Mouse (Mus musculus) ES-E14 (cell line): ENCODE results near the gene Pnrc1. TPM values are rescaled to one million over a fixed set of nuclear protein-coding genes. Genes with fewer than 3 reads are reported as not detected.

ENCODE experiments used
- DNase-seq: peaks from one replicate; pipeline ENCODE4 v3.0.0-alpha.2; 2013; ENCODE audit warnings: low read depth, low spot score
- H3K27ac ChIP-seq: 2 replicates; pipeline ENCODE4 v1.5.1; 2012; ENCODE audit warnings: low read depth, mild to moderate bottlenecking, low read length, moderate library complexity, mixed read lengths; ENCODE audit not compliant: poor library complexity, insufficient read depth, severe bottlenecking
- H3K36me3 ChIP-seq: 2 replicates; pipeline ENCODE4 v1.6.1; 2012; ENCODE audit warnings: mild to moderate bottlenecking, low read length, moderate library complexity, mixed read lengths; ENCODE audit not compliant: control insufficient read depth, poor library complexity, insufficient read depth, severe bottlenecking
- H3K4me1 ChIP-seq, 2 experiments: fragments of 150-350 bp in 1 of 2; sonication (generic) in 1 of 2; 2 replicates each; pipeline ENCODE4 v1.6.1; 2012; ENCODE audit warnings: low read length in 2 of 2, mild to moderate bottlenecking in 1 of 2, mixed read lengths in 1 of 2; ENCODE audit not compliant: control insufficient read depth in 2 of 2, insufficient read depth in 2 of 2, poor library complexity in 1 of 2
- H3K4me3 ChIP-seq, 2 experiments: fragments of 150-350 bp in 1 of 2; sonication (generic) in 1 of 2; 2 replicates each; pipeline ENCODE4 v1.5.1; 2012; ENCODE audit warnings: low read length in 2 of 2, low read depth in 1 of 2, mild to moderate bottlenecking in 1 of 2, mixed read lengths in 1 of 2; ENCODE audit not compliant: insufficient read depth in 1 of 2, poor library complexity in 1 of 2, severe bottlenecking in 1 of 2
- H3K9ac ChIP-seq: 2 replicates; pipeline ENCODE4 v1.6.1; 2012; ENCODE audit warnings: low read depth, mild to moderate bottlenecking, low read length, mixed read lengths; ENCODE audit not compliant: poor library complexity, insufficient read depth, severe bottlenecking
- H3K9me3 ChIP-seq: fragments of 150-350 bp; sonication (generic); 2 replicates; pipeline ENCODE4 v1.6.1; 2012; ENCODE audit warnings: low read depth, mild to moderate bottlenecking, low read length; ENCODE audit not compliant: control insufficient read depth, insufficient read depth
- CHD2 ChIP-seq: IDR thresholded peaks from 2 replicates; pipeline ENCODE4 v1.6.1; 2014; ENCODE audit warnings: mild to moderate bottlenecking, low read depth, low read length, inconsistent platforms
- HCFC1 ChIP-seq: IDR thresholded peaks from 2 replicates; pipeline ENCODE4 v1.6.1; 2012; ENCODE audit warnings: low read length, inconsistent platforms, borderline replicate concordance; ENCODE audit not compliant: insufficient read depth
- MAFK ChIP-seq: IDR thresholded peaks from 2 replicates; pipeline ENCODE4 v1.6.1; 2014; ENCODE audit warnings: mild to moderate bottlenecking, low read depth, low read length, inconsistent platforms; ENCODE audit not compliant: insufficient read depth
- ZC3H11A ChIP-seq: IDR thresholded peaks from 2 replicates; pipeline ENCODE4 v1.6.1; 2012; ENCODE audit warnings: low read depth, mild to moderate bottlenecking, inconsistent platforms, low read length, borderline replicate concordance
- ZNF384 ChIP-seq: IDR thresholded peaks from 2 replicates; pipeline ENCODE4 v1.6.1; 2012; ENCODE audit warnings: low read depth, low read length, inconsistent platforms
- in situ Hi-C, 2 experiments: fragments of 600-800 bp; cut with MboI; formaldehyde crosslinking; loops; one replicate each; pipeline ENCODE4 v1.15.1; 2025; ENCODE audit warnings: low sequenced_read_pairs in 2 of 2, inconsistent platforms in 1 of 2; ENCODE audit not compliant: unreplicated experiment in 2 of 2
- total RNA-seq: library from RNA; depleted of rRNA; stranded (reverse); fragments of 300-350 nt; gene quantifications from 2 replicates; pipeline ENCODE4 v1.2.3, GENCODE M21; 2012

Gene Pnrc1
- total RNA-seq, 1 experiment = 25.8 TPM

DNA sequence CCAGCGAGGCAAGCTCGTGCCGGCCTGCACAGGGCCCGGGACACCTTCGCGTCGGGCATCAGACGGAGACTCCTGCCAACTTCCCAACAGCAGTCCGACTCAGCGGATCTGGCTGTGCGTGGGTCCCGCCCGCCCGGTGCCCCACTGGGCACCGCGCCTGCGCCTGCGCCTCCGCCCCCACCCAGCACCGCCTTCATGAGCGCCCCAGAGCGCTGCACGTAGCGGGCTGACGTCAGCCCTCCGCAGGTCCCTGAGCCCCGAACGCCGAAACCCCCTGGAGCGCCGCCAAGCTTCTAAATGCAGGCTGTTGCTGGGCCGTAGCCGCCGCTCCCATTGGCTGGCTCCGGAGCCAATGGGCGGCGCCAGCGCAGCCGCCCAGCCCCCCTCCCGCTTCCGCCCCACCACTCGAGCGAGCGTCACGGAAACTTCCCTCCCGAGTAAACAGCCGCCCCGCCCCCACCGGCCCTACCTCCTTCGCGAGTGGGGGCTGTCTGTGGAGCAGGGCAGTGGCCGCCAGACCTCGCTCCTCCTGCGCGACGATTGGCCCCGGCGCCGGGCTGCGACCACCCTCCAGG lies 42.4 kb downstream of the Pnrc1 start:
- Histone ChIP-seq H3K9me3 (no peaks in the 10 kb centered on the region), H3K4me1 (peaks cover 7 to 8% of the 10 kb centered on the region in 2 experiments; a peak in 3 of 4 replicates), H3K4me3 (peak overlapping the region; percentile 85 to 95), H3K36me3 (peaks cover 3% of the 10 kb centered on the region), H3K27ac (peak overlapping the region; percentile 96), H3K9ac (peak overlapping the region; percentile 95)
- in situ Hi-C loops = no loop called here
- peak; percentile 95 for DNase-seq
- no peak for TF ChIP-seq ZC3H11A
- TF ChIP-seq HCFC1 = peak; percentile 46; the same call in 1 of the 2 replicates

GRCm38 (mm10) chr4:33245853-33246395 lies 44.0 kb downstream of the Pnrc1 start:
- Histone ChIP-seq H3K4me3 (peak overlapping the region in 1 of 2 experiments; percentile 85; a peak in 1 of 4 replicates), H3K9ac (no peak overlapping the region), H3K9me3 (no peaks in the 10 kb centered on the region), H3K4me1 (peaks cover 7 to 8% of the 10 kb centered on the region in 2 experiments; a peak in 3 of 4 replicates), H3K36me3 (peaks cover 3% of the 10 kb centered on the region), H3K27ac (no peak overlapping the region)
- in situ Hi-C loops = no loop called here
- TF ChIP-seq ZNF384 = no peak
- no peak for TF ChIP-seq MAFK
- TF ChIP-seq HCFC1 = no peak
- TF ChIP-seq ZC3H11A = no peak
- TF ChIP-seq CHD2 = no peak
- no peak for DNase-seq

- Histone ChIP-seq H3K27ac (no peak overlapping the region), H3K4me3 (no peak overlapping the region), H3K4me1 (peaks cover 1 to 2% of the 10 kb centered on the region in 2 experiments; a peak in 2 of 4 replicates), H3K9me3 (no peaks in the 10 kb centered on the region), H3K36me3 (peaks cover 3% of the 10 kb centered on the region), H3K9ac (no peak overlapping the region)
- TF ChIP-seq CHD2 (no peak), ZNF384 (no peak), ZC3H11A (no peak), MAFK (no peak), HCFC1 (no peak)
- DNase-seq = no peak
- in situ Hi-C loops = no loop called here
These were observed 46.0 kb downstream of the Pnrc1 start for GRCm38 (mm10) chr4:33243921-33244320.

GRCm38 (mm10) chr4:33243016-33243758 lies 46.8 kb downstream of the Pnrc1 start:
- Histone ChIP-seq H3K9me3 (no peaks in the 10 kb centered on the region), H3K4me3 (no peak overlapping the region), H3K36me3 (peaks cover 3% of the 10 kb centered on the region), H3K27ac (no peak overlapping the region), H3K4me1 (peaks cover 0 to 2% of the 10 kb centered on the region in 2 experiments; a peak in 1 of 4 replicates), H3K9ac (no peak overlapping the region)
- no peak for TF ChIP-seq ZNF384
- TF ChIP-seq ZC3H11A = no peak
- TF ChIP-seq CHD2 = no peak
- TF ChIP-seq HCFC1 = no peak
- no peak for TF ChIP-seq MAFK
- no peak for DNase-seq
- in situ Hi-C loops = no loop called here
